Mouse (Mus musculus) adrenal gland, adult 2 months (tissue): ENCODE results near the gene Golga4. TPM values are rescaled to one million over a fixed set of nuclear protein-coding genes. Genes with fewer than 3 reads are reported as not detected.

Source experiments
- DNase-seq: peaks from one replicate; pipeline ENCODE4 v3.0.0; 2021
- polyA plus RNA-seq: library from polyadenylated mRNA; depleted of rRNA; stranded (reverse); fragments of >200 nt; gene quantifications from 2 replicates; pipeline ENCODE4 v1.2.3, GENCODE M21; 2012
- total RNA-seq, 2 experiments: library from RNA; stranded (reverse); gene quantifications; 2 replicates each; pipeline ENCODE4 v1.2.3; 2021

Golga4 gene
- total and polyA plus RNA-seq, 3 experiments = 11.5 to 121 (median 109) TPM

- no peak for DNase-seq
These were observed 17.7 kb downstream of the Golga4 start for GRCm38 (mm10) chr9:118523738-118524137.

- DNase-seq = no peak
These were observed 21.0 kb downstream of the Golga4 start for GRCm38 (mm10) chr9:118527056-118527455.

GRCm38 (mm10) chr9:118529783-118530182 lies 23.7 kb downstream of the Golga4 start:
- DNase-seq = no peak

GRCm38 (mm10) chr9:118530679-118531078 lies 24.6 kb downstream of the Golga4 start:
- DNase-seq = no peak

- DNase-seq = peak; percentile 41
These were observed 26.6 kb downstream of the Golga4 start for GRCm38 (mm10) chr9:118532516-118533205.

GRCm38 (mm10) chr9:118536946-118537345 lies 30.9 kb downstream of the Golga4 start:
- DNase-seq = no peak

- DNase-seq = no peak
These were observed 31.6 kb downstream of the Golga4 start for GRCm38 (mm10) chr9:118537463-118538339.

GRCm38 (mm10) chr9:118541851-118542250 lies 35.8 kb downstream of the Golga4 start:
- no peak for DNase-seq

GRCm38 (mm10) chr9:118545146-118545545 lies 39.1 kb downstream of the Golga4 start:
- no peak for DNase-seq

- DNase-seq = no peak
These were observed 42.6 kb downstream of the Golga4 start for GRCm38 (mm10) chr9:118548651-118549050.

- DNase-seq = no peak
These were observed 51.1 kb downstream of the Golga4 start for GRCm38 (mm10) chr9:118556951-118557780.

- DNase-seq = no peak
These were observed 57.3 kb downstream of the Golga4 start for GRCm38 (mm10) chr9:118563356-118563755.

GRCm38 (mm10) chr9:118563866-118564265 lies 57.8 kb downstream of the Golga4 start:
- DNase-seq = no peak

GRCm38 (mm10) chr9:118564696-118565095 lies 58.6 kb downstream of the Golga4 start:
- no peak for DNase-seq

- no peak for DNase-seq
These were observed 63.3 kb downstream of the Golga4 start for GRCm38 (mm10) chr9:118569328-118569727.

- no peak for DNase-seq
These were observed 64.8 kb downstream of the Golga4 start for GRCm38 (mm10) chr9:118570865-118571264.

GRCm38 (mm10) chr9:118571701-118572100 lies 65.6 kb downstream of the Golga4 start:
- DNase-seq = no peak

- DNase-seq = no peak
These were observed 68.8 kb downstream of the Golga4 start for GRCm38 (mm10) chr9:118574911-118575310.

- peak; percentile 64 for DNase-seq
These were observed 74.3 kb downstream of the Golga4 start for GRCm38 (mm10) chr9:118580371-118580770.

- no peak for DNase-seq
These were observed 76.7 kb downstream of the Golga4 start for GRCm38 (mm10) chr9:118582757-118583156.

GRCm38 (mm10) chr9:118584838-118585237 lies 78.8 kb downstream of the Golga4 start:
- no peak for DNase-seq

- no peak for DNase-seq
These were observed 79.9 kb downstream of the Golga4 start for GRCm38 (mm10) chr9:118585998-118586397.
